Mouse (Mus musculus) liver, postnatal 0 days (tissue): ENCODE results near the gene Vdr.

Experiments used
- CTCF ChIP-seq: sonication (generic); IDR thresholded peaks from 2 replicates; pipeline ENCODE4 v1.5.1; 2016; ENCODE audit warnings: antibody characterized with exemption, low read depth
- EP300 ChIP-seq: IDR thresholded peaks from 2 replicates; pipeline ENCODE4 v1.6.1; 2016; ENCODE audit warnings: antibody characterized with exemption, low read depth, mild to moderate bottlenecking

DNA sequence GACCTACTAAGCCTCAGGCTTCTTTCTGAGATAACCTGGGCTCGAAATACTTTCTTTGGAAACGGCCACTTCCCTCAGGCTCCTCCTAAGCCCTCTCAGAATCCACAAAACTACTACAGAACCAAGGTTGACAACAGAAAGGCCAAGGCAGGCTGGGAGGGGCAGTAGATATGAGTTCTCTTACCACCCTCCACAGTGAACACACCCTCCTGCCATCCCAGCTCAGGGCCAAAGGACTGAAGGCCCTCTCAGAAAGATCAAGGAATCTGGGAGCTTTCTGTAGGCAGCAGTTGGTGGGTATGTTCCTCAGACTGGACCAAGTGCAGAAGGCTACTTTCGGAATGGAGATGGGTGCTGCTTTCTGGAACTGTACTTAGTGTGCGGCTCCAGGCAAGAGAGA lies 95.2 kb downstream of the Vdr start:
- TF ChIP-seq CTCF (no peak), EP300 (no peak)
